Mouse (Mus musculus) C2C12 (cell line): ENCODE measurements around the gene Chd1l. TPM values are rescaled to one million over a fixed set of nuclear protein-coding genes. Genes with fewer than 3 reads are reported as not detected.

Experiments used
- H3K27me3 ChIP-seq: one replicate; pipeline ENCODE4 v1.6.1; 2011; ENCODE audit not compliant: control insufficient read depth, insufficient read depth, insufficient read length
- H3K36me3 ChIP-seq: one replicate; pipeline ENCODE4 v1.6.1; 2011; ENCODE audit not compliant: control insufficient read depth, insufficient read depth
- H3K4me3 ChIP-seq: one replicate; pipeline ENCODE4 v1.5.1; 2011; ENCODE audit warnings: mild to moderate bottlenecking, control low read depth; ENCODE audit not compliant: poor library complexity, insufficient read depth, severe bottlenecking
- H3K79me2 ChIP-seq: one replicate; pipeline ENCODE4 v1.6.1; 2011; ENCODE audit not compliant: control insufficient read depth, insufficient read depth
- H3K79me3 ChIP-seq: one replicate; pipeline ENCODE4 v1.6.1; 2011; ENCODE audit warnings: low read depth, control low read depth
- H3ac ChIP-seq: one replicate; pipeline ENCODE3; 2011; ENCODE audit warnings: low read depth; ENCODE audit not compliant: control insufficient read depth, insufficient read length
- CEBPB ChIP-seq: IDR thresholded peaks from one replicate; pipeline ENCODE4 v1.6.1; 2011; ENCODE audit warnings: low read depth, mild to moderate bottlenecking, control low read depth, moderate library complexity
- CTCF ChIP-seq: IDR thresholded peaks from one replicate; pipeline ENCODE4 v1.5.1; 2011; ENCODE audit not compliant: control insufficient read depth, insufficient read depth, insufficient read length
- FOSL1 ChIP-seq: IDR thresholded peaks from one replicate; pipeline ENCODE4 v1.8.0; 2011; ENCODE audit warnings: mild to moderate bottlenecking, low read length; ENCODE audit not compliant: poor library complexity, insufficient read depth, severe bottlenecking
- MAX ChIP-seq: IDR thresholded peaks from one replicate; pipeline ENCODE4 v1.6.1; 2011; ENCODE audit warnings: mild to moderate bottlenecking, control low read depth
- MYOD1 ChIP-seq: IDR thresholded peaks from one replicate; pipeline ENCODE4 v1.6.1; 2011; ENCODE audit warnings: low read depth; ENCODE audit not compliant: control insufficient read depth, insufficient read length
- MYOG ChIP-seq: IDR thresholded peaks from one replicate; pipeline ENCODE4 v1.6.1; 2011; ENCODE audit not compliant: control insufficient read depth, insufficient read length; ENCODE audit errors: extremely low read depth
- USF1 ChIP-seq: IDR thresholded peaks from one replicate; pipeline ENCODE4 v1.6.1; 2011; ENCODE audit warnings: low read depth, mild to moderate bottlenecking, control low read depth, moderate library complexity
- long read RNA-seq, 2 experiments: library from polyadenylated mRNA; unstranded; transcript quantifications; one replicate each; pipeline ENCODE4 v2.0.0; 2019 to 2020
- polyA plus RNA-seq: library from polyadenylated mRNA; unstranded; fragments of >200 nt; fragmentation: generic; extraction: Trizol; gene quantifications from one replicate; pipeline ENCODE4 v1.2.1, GENCODE M21; 2012; ENCODE audit warnings: missing spikeins

The Chd1l gene
- 6.6 TPM for polyA plus RNA-seq
- long read RNA-seq, experiment 1, transcript Chd1l-201 (23 exons, 3,008 nt): major isoform, 6 of 12 reads
- long read RNA-seq, experiment 1, partial matches to known transcripts: 4 of 12 reads
- long read RNA-seq, experiment 1, other reads (novel, unspliced or antisense): 2 of 12 reads
- long read RNA-seq, experiment 2, transcript Chd1l-201 (23 exons, 3,008 nt): major isoform, 156 of 202 reads
- long read RNA-seq, experiment 2, partial matches to known transcripts: 30 of 202 reads
- long read RNA-seq, experiment 2, other reads (novel, unspliced or antisense): 16 of 202 reads

GRCm38 (mm10) chr3:97609845-97610410 lies at the start of gene Chd1l:
Gene Chd1l (minus strand): TSS chr3:97610203.
- Histone ChIP-seq H3ac (peak within 1 kb of the TSS; percentile 96), H3K79me2 (peaks cover 8% of the 10 kb centered on the region), H3K79me3 (peaks cover 2% of the 10 kb centered on the region), H3K27me3 (no peaks in the 10 kb centered on the region), H3K4me3 (peak within 1 kb of the TSS; percentile 49), H3K36me3 (no peaks in the 10 kb centered on the region)
- TF ChIP-seq MYOG (no peak), FOSL1 (no peak), MAX (peak; percentile 94), CTCF (peak; percentile 100)

- Histone ChIP-seq H3K4me3 (no peak overlapping the region), H3K79me3 (peaks cover 4% of the 10 kb centered on the region), H3K79me2 (peaks cover 19% of the 10 kb centered on the region), H3K27me3 (no peaks in the 10 kb centered on the region), H3ac (no peak overlapping the region), H3K36me3 (peaks cover 19% of the 10 kb centered on the region)
- TF ChIP-seq MYOG (no peak), USF1 (no peak), MYOD1 (no peak), FOSL1 (no peak), CEBPB (no peak), MAX (no peak), CTCF (no peak)
These were observed 49.7 kb upstream of the Chd1l start for GRCm38 (mm10) chr3:97659746-97660145.

DNA sequence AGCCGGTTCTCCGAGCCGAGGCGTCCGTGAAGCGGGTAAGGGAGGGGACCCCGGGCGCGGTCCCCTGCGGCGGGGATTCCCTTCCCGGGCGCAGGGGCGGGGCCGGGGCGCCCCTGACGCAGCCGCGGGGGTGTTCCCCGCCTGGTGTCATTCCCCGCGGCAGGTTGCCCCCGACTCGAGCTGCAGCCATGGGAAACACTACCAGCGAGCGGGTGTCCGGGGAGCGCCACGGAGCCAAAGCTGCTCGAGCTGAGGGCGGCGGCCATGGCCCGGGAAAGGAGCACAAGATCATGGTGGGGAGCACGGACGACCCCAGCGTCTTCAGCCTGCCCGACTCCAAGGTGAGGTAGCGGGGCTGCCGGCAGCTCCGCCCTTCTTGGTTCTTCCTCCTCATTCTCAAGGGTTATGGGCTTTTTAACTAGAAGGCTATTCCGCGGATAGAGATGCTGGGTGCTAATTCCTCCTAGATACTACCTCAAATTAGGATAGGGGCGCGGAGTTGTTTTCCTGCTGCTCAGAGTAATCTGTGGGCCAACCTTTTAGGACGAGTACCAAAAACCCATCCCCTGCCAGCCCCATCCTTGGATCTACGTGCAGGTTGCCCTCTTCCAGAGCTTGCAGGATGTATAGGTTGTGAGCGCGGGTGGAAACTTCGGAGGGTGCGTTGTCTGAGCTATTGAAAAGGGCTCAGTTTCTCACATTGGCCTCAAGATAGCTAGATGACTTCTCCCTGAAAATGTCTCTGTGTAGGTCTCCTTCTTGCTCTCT lies 48.6 kb upstream of the Chd1l start:
- Histone ChIP-seq H3K4me3 (peak overlapping the region; percentile 78), H3K79me3 (peaks cover 4% of the 10 kb centered on the region)
- TF ChIP-seq CTCF: no peak
- TF ChIP-seq MYOG: no peak
- TF ChIP-seq CEBPB: no peak
- no peak for TF ChIP-seq MAX
- no peak for TF ChIP-seq MYOD1
- TF ChIP-seq USF1: no peak
- TF ChIP-seq FOSL1: no peak

DNA sequence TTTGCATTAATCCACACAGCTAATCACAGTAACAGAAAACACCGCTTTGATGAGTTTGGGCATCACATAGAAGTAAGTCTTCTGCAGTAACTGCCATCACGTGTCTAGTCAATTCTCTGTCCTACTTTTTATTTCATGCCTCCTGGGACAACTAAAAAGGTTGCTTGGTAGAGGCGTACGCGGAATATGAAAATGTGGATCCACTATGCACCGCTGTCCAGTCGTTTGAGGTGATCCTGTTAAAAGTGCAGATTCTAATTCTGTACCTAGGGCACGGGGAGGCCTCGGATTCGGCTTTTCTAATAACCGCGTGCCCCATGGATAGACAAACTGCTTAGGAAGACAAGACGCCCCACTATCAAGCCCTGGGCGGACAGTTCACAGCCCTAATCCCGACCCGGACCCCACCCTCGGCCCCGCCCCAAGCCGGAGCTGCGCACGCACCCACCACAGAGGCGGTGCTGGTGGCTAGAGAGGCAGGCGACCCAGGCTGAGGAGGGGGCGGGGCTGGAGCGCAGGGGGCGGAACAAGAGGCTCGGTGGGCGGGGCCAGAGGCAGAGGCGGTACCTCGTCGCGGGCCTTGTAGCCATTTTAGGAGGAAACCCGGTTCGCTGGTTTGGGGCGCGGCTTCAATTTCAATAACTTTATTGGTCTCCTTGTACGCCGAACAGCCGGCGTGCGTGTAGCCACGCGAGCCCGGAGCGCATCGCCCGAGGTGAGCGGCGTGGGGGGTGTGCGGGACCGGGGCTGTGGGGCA lies 47.8 kb upstream of the Chd1l start, which contains the start of gene Prkab2:
Gene Prkab2, plus strand, starts transcription at position 539 of the 757 bp plus-strand sequence.
- H3K36me3 ChIP-seq: peaks cover 8% of the 10 kb centered on the region
- H3K79me2 ChIP-seq: peaks cover 19% of the 10 kb centered on the region
- H3ac ChIP-seq: peak within 1 kb of the TSS; percentile 64
- peak within 1 kb of the TSS; percentile 78 for H3K4me3 ChIP-seq
- TF ChIP-seq USF1 (peak; percentile 18), MAX (peak; percentile 57), FOSL1 (no peak), CTCF (no peak)
- H3K79me3 ChIP-seq: peaks cover 4% of the 10 kb centered on the region
- H3K27me3 ChIP-seq: no peaks in the 10 kb centered on the region

More for the DNA sequence above, 48.6 kb upstream of the Chd1l start:
- H3K79me2 ChIP-seq: peaks cover 19% of the 10 kb centered on the region
- H3K27me3 ChIP-seq: no peaks in the 10 kb centered on the region
- peaks cover 14% of the 10 kb centered on the region for H3K36me3 ChIP-seq
- H3ac ChIP-seq: peak overlapping the region; percentile 64

- Histone ChIP-seq H3K79me2 (peaks cover 12% of the 10 kb centered on the region), H3K79me3 (no peaks in the 10 kb centered on the region), H3K4me3 (no peak overlapping the region), H3K36me3 (no peaks in the 10 kb centered on the region), H3ac (no peak overlapping the region), H3K27me3 (no peaks in the 10 kb centered on the region)
- TF ChIP-seq MAX: no peak
- no peak for TF ChIP-seq MYOG
- no peak for TF ChIP-seq CTCF
- no peak for TF ChIP-seq MYOD1
- TF ChIP-seq CEBPB: no peak
- no peak for TF ChIP-seq USF1
- no peak for TF ChIP-seq FOSL1
These were observed 44.9 kb upstream of the Chd1l start for GRCm38 (mm10) chr3:97654901-97655300.
